Mouse (Mus musculus): Measurements from ENCODE around the gene Fam204a.

DNA sequence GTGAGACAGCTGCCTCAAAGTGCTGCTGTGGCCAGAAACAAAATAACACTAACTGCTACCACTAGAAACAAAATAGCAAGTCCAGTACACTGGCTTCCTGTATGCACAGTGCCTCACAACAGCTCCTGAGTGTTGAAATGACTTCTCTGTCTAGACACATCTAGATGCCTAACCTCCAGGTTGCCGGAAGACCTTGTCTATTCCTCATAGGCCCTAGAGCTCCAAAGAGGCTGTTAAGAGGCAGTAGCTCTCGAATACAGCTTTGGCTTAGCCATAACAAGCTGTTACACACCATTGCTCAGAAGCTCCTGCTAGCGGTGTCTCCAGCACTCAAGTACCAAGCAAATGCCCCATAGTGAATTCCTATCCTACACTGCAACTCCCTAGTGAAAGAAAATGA is 76.4 kb downstream of the Fam204a start:
- no peak for TF ChIP-seq CTCF (conservative IDR thresholded peaks at IDR 0.05; ENCODE audit: low read length)
- no peak for TF ChIP-seq POU5F1 (IDR thresholded peaks at IDR 0.05; ENCODE audit: borderline replicate concordance, low read length)
